Mouse (Mus musculus) lung, embryonic 14.5 days (tissue): ENCODE measurements at regions not wholly inside any gene's neighbourhood (a gene's known extent, or its start where the extent isn't known, plus 50 kb on each side); places are given as distances from the start of the nearest gene placed in this dataset.
A peak's percentile ranks its signal among the peaks of the same experiment; 100 is the strongest.

ENCODE experiments used
- ATAC-seq: fragments of 200-750 bp; cut with Nextera tagmentation; 2 replicates; pipeline ENCODE4 v1.8.0; 2017; ENCODE audit warnings: mild to moderate bottlenecking, moderate TSS enrichment, moderate library complexity; ENCODE audit not compliant: insufficient read depth
- DNase-seq: peaks from one replicate; pipeline ENCODE4 v3.0.0-alpha.2; 2015
- H3K27ac ChIP-seq: fragments of 300-500 bp; sonication (generic); 2 replicates; pipeline ENCODE4 v1.5.1; 2014; ENCODE audit warnings: low read depth, mild to moderate bottlenecking, moderate library complexity
- H3K27me3 ChIP-seq: fragments of 300-500 bp; sonication (generic); 2 replicates; pipeline ENCODE4 v1.6.1; 2014; ENCODE audit warnings: low read length, control low read depth; ENCODE audit not compliant: insufficient read depth
- H3K36me3 ChIP-seq: fragments of 300-500 bp; sonication (generic); 2 replicates; pipeline ENCODE4 v1.6.1; 2014; ENCODE audit warnings: control low read depth; ENCODE audit not compliant: insufficient read depth
- H3K4me1 ChIP-seq: fragments of 300-500 bp; sonication (generic); 2 replicates; pipeline ENCODE4 v1.6.1; 2014; ENCODE audit warnings: antibody characterized with exemption, control low read depth; ENCODE audit not compliant: insufficient read depth
- H3K4me2 ChIP-seq: fragments of 300-500 bp; sonication (generic); 2 replicates; pipeline ENCODE4 v1.6.1; 2014; ENCODE audit warnings: mild to moderate bottlenecking
- H3K4me3 ChIP-seq: fragments of 300-500 bp; sonication (generic); 2 replicates; pipeline ENCODE4 v1.5.1; 2014; ENCODE audit warnings: low read depth, low read length
- H3K9ac ChIP-seq: fragments of 300-500 bp; sonication (generic); 2 replicates; pipeline ENCODE4 v1.6.1; 2014
- H3K9me3 ChIP-seq: fragments of 300-500 bp; sonication (generic); 2 replicates; pipeline ENCODE4 v1.6.1; 2016; ENCODE audit warnings: low read depth, low read length, control low read depth
- CTCF ChIP-seq: IDR thresholded peaks from 2 replicates; pipeline ENCODE4 v1.5.1; 2016; ENCODE audit warnings: antibody characterized with exemption, low read depth
- WGBS: fragments of 180-500 bp; shearing (Covaris S2); extraction: QIAGEN DNeasy Blood & Tissue Kit; methylation state at CpG from one replicate; pipeline ENCODE4 v1.1.7; 2014; 5-methylcytosine and 5-hydroxymethylcytosine counted together

GRCm38 (mm10) chr2:54033277-54033676 is 52.1 kb downstream of the Rprm start:
- WGBS: 73% methylated on average over 4 of the region's 4 CpGs
- H3K9me3 ChIP-seq: no peaks in the 10 kb centered on the region
- no peak overlapping the region for H3K4me3 ChIP-seq
- no peaks in the 10 kb centered on the region for H3K27me3 ChIP-seq
- no peak overlapping the region for H3K27ac ChIP-seq
- H3K9ac ChIP-seq: no peak overlapping the region
- TF ChIP-seq CTCF: no peak
- H3K36me3 ChIP-seq: no peaks in the 10 kb centered on the region
- H3K4me2 ChIP-seq: no peak overlapping the region
- ATAC-seq: no peak
- no peaks in the 10 kb centered on the region for H3K4me1 ChIP-seq
- no peak for DNase-seq

GRCm38 (mm10) chr2:54028851-54029250 is 56.5 kb downstream of the Rprm start:
- Histone ChIP-seq H3K9me3 (no peaks in the 10 kb centered on the region), H3K36me3 (no peaks in the 10 kb centered on the region), H3K27ac (no peak overlapping the region), H3K4me2 (no peak overlapping the region), H3K9ac (no peak overlapping the region), H3K4me3 (no peak overlapping the region), H3K27me3 (no peaks in the 10 kb centered on the region), H3K4me1 (no peaks in the 10 kb centered on the region)
- TF ChIP-seq CTCF: no peak
- ATAC-seq: no peak
- 79% methylated on average over 2 of the region's 2 CpGs for WGBS
- DNase-seq: no peak

- no peak for TF ChIP-seq CTCF
- H3K36me3 ChIP-seq: no peaks in the 10 kb centered on the region
- WGBS: 50% methylated on average over 4 of the region's 4 CpGs
- H3K4me3 ChIP-seq: no peak overlapping the region
- H3K27me3 ChIP-seq: no peaks in the 10 kb centered on the region
- H3K27ac ChIP-seq: no peak overlapping the region
- H3K9ac ChIP-seq: no peak overlapping the region
- no peak overlapping the region for H3K4me2 ChIP-seq
- no peaks in the 10 kb centered on the region for H3K4me1 ChIP-seq
- H3K9me3 ChIP-seq: no peaks in the 10 kb centered on the region
- DNase-seq: peak; percentile 7
- ATAC-seq: no peak
These were observed 62.6 kb downstream of the Rprm start for GRCm38 (mm10) chr2:54022708-54023107.

- TF ChIP-seq CTCF: no peak
- H3K36me3 ChIP-seq: no peaks in the 10 kb centered on the region
- H3K4me1 ChIP-seq: no peaks in the 10 kb centered on the region
- H3K27ac ChIP-seq: no peak overlapping the region
- ATAC-seq: no peak
- DNase-seq: no peak
- no peak overlapping the region for H3K4me2 ChIP-seq
- no peak overlapping the region for H3K9ac ChIP-seq
- H3K4me3 ChIP-seq: no peak overlapping the region
- H3K27me3 ChIP-seq: no peaks in the 10 kb centered on the region
- no peaks in the 10 kb centered on the region for H3K9me3 ChIP-seq
- WGBS: 42% methylated on average over 2 of the region's 2 CpGs
These were observed 95.2 kb downstream of the Rprm start for GRCm38 (mm10) chr2:53990157-53990556.

- H3K27me3 ChIP-seq: no peaks in the 10 kb centered on the region
- ATAC-seq: no peak
- H3K4me1 ChIP-seq: no peaks in the 10 kb centered on the region
- no peak overlapping the region for H3K27ac ChIP-seq
- no peaks in the 10 kb centered on the region for H3K9me3 ChIP-seq
- H3K4me2 ChIP-seq: no peak overlapping the region
- no peaks in the 10 kb centered on the region for H3K36me3 ChIP-seq
- no peak for DNase-seq
- no peak overlapping the region for H3K4me3 ChIP-seq
- WGBS: 71% methylated on average over 4 of the region's 4 CpGs
- no peak overlapping the region for H3K9ac ChIP-seq
- TF ChIP-seq CTCF: no peak
These were observed 109.6 kb downstream of the Rprm start for GRCm38 (mm10) chr2:53975707-53976106.

GRCm38 (mm10) chr2:53960499-53960898 is 124.9 kb downstream of the Rprm start:
- Histone ChIP-seq H3K27ac (no peak overlapping the region), H3K4me1 (no peaks in the 10 kb centered on the region), H3K4me3 (no peak overlapping the region), H3K9ac (no peak overlapping the region), H3K9me3 (no peaks in the 10 kb centered on the region), H3K27me3 (no peaks in the 10 kb centered on the region), H3K36me3 (no peaks in the 10 kb centered on the region), H3K4me2 (no peak overlapping the region)
- TF ChIP-seq CTCF: no peak
- ATAC-seq (no peak), DNase-seq (no peak)
- WGBS: 74% methylated on average over 1 of the region's 1 CpGs

GRCm38 (mm10) chr2:53948237-53948636 is 137.1 kb downstream of the Rprm start:
- Histone ChIP-seq H3K27ac (no peak overlapping the region), H3K9ac (no peak overlapping the region), H3K4me2 (no peak overlapping the region), H3K9me3 (no peaks in the 10 kb centered on the region), H3K27me3 (no peaks in the 10 kb centered on the region), H3K36me3 (no peaks in the 10 kb centered on the region), H3K4me3 (no peak overlapping the region), H3K4me1 (no peaks in the 10 kb centered on the region)
- ATAC-seq (no peak), DNase-seq (no peak)
- 45% methylated on average over 2 of the region's 2 CpGs for WGBS
- TF ChIP-seq CTCF: no peak

GRCm38 (mm10) chr2:53947534-53947933 is 137.8 kb downstream of the Rprm start:
- Histone ChIP-seq H3K4me2 (no peak overlapping the region), H3K27me3 (no peaks in the 10 kb centered on the region), H3K9ac (no peak overlapping the region), H3K27ac (no peak overlapping the region), H3K4me3 (no peak overlapping the region), H3K9me3 (no peaks in the 10 kb centered on the region), H3K4me1 (no peaks in the 10 kb centered on the region), H3K36me3 (no peaks in the 10 kb centered on the region)
- ATAC-seq (no peak), DNase-seq (no peak)
- TF ChIP-seq CTCF: no peak
